Mouse (Mus musculus) embryonic facial prominence, embryonic 10.5 days (tissue): ENCODE data around the gene Eln. TPM values are rescaled to one million over a fixed set of nuclear protein-coding genes. Genes with fewer than 3 reads are reported as not detected.

Experiments
- DNase-seq: peaks from one replicate; pipeline ENCODE4 v3.0.0-alpha.2; 2017; ENCODE audit warnings: low spot score
- H3K27ac ChIP-seq: fragments of 300-500 bp; sonication (generic); replicated peaks from 2 replicates; pipeline ENCODE4 v1.5.1; 2016; ENCODE audit warnings: mild to moderate bottlenecking
- H3K27me3 ChIP-seq: fragments of 300-500 bp; sonication (generic); replicated peaks from 2 replicates; pipeline ENCODE4 v1.6.1; 2016; ENCODE audit warnings: low read depth, mild to moderate bottlenecking; ENCODE audit not compliant: poor library complexity, severe bottlenecking
- H3K36me3 ChIP-seq: fragments of 300-500 bp; sonication (generic); replicated peaks from 2 replicates; pipeline ENCODE4 v1.6.1; 2016; ENCODE audit warnings: mild to moderate bottlenecking, moderate library complexity
- H3K4me1 ChIP-seq: fragments of 300-500 bp; sonication (generic); 2 replicates; pipeline ENCODE4 v1.6.1; 2016
- H3K4me3 ChIP-seq: fragments of 300-500 bp; sonication (generic); 2 replicates; pipeline ENCODE4 v1.5.1; 2016; ENCODE audit warnings: mild to moderate bottlenecking, moderate library complexity
- H3K9me3 ChIP-seq: fragments of 300-500 bp; sonication (generic); 2 replicates; pipeline ENCODE4 v1.6.1; 2016; ENCODE audit warnings: mild to moderate bottlenecking
- WGBS: fragments of 180-500 bp; shearing (Covaris S2); methylation state at CpG from one replicate; pipeline ENCODE4 v1.1.7; 2016; 5-methylcytosine and 5-hydroxymethylcytosine counted together
- polyA plus RNA-seq: library from polyadenylated mRNA; unstranded; fragments of >200 nt; fragmentation: Nextera tagmentation; extraction: Ambion mirVana; gene quantifications from 2 replicates; pipeline ENCODE4 v1.2.1, GENCODE M21; 2016

The Eln gene
- 2.4 and 3.9 TPM in 2 replicates for polyA plus RNA-seq

- Histone ChIP-seq H3K27me3 (peaks cover 70% of the 10 kb centered on the region), H3K4me1 (peaks cover 35% of the 10 kb centered on the region), H3K27ac (peak within 1 kb of the TSS; percentile 74), H3K9me3 (no peaks in the 10 kb centered on the region), H3K36me3 (no peaks in the 10 kb centered on the region), H3K4me3 (peak within 1 kb of the TSS; percentile 56)
- DNase-seq: peak; percentile 71
- 2% methylated on average over 28 of the region's 28 CpGs for WGBS
Measured at GRCm38 (mm10) chr5:134746890-134747511, at the start of gene Eln. TSS of gene Eln (minus strand) at chr5:134747323.

GRCm38 (mm10) chr5:134790080-134790995, 43.2 kb upstream of the Eln start:
- H3K9me3 ChIP-seq: peaks cover 10% of the 10 kb centered on the region
- WGBS: 70% methylated on average over 15 of the region's 15 CpGs
- peaks cover 36% of the 10 kb centered on the region for H3K4me1 ChIP-seq
- no peaks in the 10 kb centered on the region for H3K36me3 ChIP-seq
- H3K27me3 ChIP-seq: peaks cover 13% of the 10 kb centered on the region
- no peak overlapping the region for H3K27ac ChIP-seq
- DNase-seq: peak; percentile 42
- no peak overlapping the region for H3K4me3 ChIP-seq

DNA sequence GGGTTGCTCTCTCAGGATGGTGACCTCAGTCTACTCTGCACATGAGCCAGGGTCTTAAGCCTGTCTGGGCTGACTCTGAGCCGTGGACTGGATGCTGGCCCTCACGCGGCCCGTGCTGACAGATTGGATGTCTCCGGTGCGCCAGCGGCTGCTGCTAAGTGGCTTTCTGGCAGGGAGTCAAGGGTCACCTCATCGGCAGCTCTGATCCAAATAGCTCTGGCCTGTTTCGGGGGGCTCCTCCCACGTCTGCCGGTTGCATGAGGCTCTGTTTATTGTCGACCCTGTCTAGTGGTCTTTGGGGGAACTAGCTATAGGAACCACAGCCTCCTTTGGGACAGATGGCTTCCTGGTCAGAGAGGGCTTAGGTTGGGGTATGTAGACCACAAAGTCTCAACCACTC, 41.1 kb upstream of the Eln start:
- Histone ChIP-seq H3K9me3 (peaks cover 10% of the 10 kb centered on the region), H3K27me3 (peaks cover 18% of the 10 kb centered on the region), H3K4me3 (0 out of 2 replicates have a peak overlapping the region, but pooled peaks have one; percentile 3), H3K36me3 (no peaks in the 10 kb centered on the region), H3K27ac (peak overlapping the region; percentile 30; the same call in 1 of the 2 replicates), H3K4me1 (peaks cover 42% of the 10 kb centered on the region)
- WGBS: 42% methylated on average over 12 of the region's 12 CpGs
- peak; percentile 73 for DNase-seq

DNA sequence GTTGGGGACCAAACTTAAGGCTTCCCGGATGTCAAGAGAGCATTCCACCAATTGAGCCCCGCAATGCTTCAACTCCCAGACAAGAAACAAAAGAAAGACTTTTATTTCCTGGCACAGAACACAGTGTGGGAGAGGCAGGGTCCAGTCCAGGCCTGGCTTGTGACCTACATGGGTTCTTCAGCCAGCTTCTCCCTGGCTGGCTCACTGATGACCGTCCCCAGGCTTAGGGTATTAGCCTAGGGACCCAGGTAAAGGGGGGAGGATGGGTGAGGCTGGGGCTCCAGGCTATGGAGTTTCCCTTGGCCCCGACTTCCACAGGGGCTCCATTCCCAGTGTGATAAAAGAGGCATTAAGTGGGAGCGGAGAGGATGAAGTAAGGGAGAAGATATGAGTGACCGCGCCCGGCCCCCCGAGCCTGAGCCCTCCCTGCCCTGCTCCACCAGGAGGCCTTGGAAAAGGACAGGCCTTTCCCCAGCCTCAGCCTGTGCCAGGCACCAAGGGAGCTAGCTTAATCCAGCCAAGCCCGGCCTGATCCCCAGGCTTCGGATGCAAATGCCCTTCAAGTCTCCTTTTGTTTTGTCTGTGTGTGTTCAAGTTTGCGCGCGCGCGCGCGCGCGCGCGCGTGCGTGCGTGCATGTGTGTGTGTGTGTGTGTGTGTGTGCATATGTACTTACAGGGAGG, 38.7 kb upstream of the Eln start:
- H3K27me3 ChIP-seq: peaks cover 18% of the 10 kb centered on the region
- peaks cover 42% of the 10 kb centered on the region for H3K4me1 ChIP-seq
- H3K27ac ChIP-seq: peak overlapping the region; percentile 72
- no peaks in the 10 kb centered on the region for H3K9me3 ChIP-seq
- peak; percentile 34 for DNase-seq
- WGBS: 39% methylated on average over 25 of the region's 25 CpGs
- no peaks in the 10 kb centered on the region for H3K36me3 ChIP-seq
- no peak overlapping the region for H3K4me3 ChIP-seq

GRCm38 (mm10) chr5:134783794-134784193, 36.7 kb upstream of the Eln start:
- no peak overlapping the region for H3K27ac ChIP-seq
- H3K4me3 ChIP-seq: no peak overlapping the region
- peaks cover 29% of the 10 kb centered on the region for H3K4me1 ChIP-seq
- no peak for DNase-seq
- H3K9me3 ChIP-seq: no peaks in the 10 kb centered on the region
- WGBS: 59% methylated on average over 2 of the region's 2 CpGs
- H3K36me3 ChIP-seq: no peaks in the 10 kb centered on the region
- peaks cover 18% of the 10 kb centered on the region for H3K27me3 ChIP-seq

DNA sequence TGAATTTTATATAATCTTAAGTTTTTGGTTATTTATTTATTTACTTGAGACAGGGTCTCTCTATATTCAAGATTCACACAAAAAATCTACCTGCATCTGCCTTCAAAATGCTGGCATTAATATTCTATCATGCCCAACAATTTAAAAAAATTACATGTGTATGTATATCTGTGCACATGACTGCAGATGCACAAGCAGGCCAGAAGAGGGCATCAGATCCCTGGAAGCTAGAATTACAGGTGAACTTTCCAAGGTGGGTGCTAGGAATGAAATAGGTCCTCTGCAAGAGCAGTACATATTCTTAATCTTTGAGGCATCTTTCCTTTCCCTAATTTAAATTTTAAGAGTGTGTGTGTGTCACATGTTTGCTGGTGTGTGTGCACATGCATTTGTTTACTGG, 33.8 kb upstream of the Eln start:
- Histone ChIP-seq H3K27me3 (peaks cover 11% of the 10 kb centered on the region), H3K9me3 (no peaks in the 10 kb centered on the region), H3K36me3 (no peaks in the 10 kb centered on the region), H3K27ac (no peak overlapping the region), H3K4me3 (no peak overlapping the region), H3K4me1 (peaks cover 21% of the 10 kb centered on the region)
- no peak for DNase-seq

- Histone ChIP-seq H3K27ac (no peak overlapping the region), H3K4me1 (peaks cover 17% of the 10 kb centered on the region), H3K9me3 (no peaks in the 10 kb centered on the region), H3K36me3 (no peaks in the 10 kb centered on the region), H3K4me3 (no peak overlapping the region), H3K27me3 (peaks cover 4% of the 10 kb centered on the region; the same call in 1 of the 2 replicates)
- WGBS: 79% methylated on average over 2 of the region's 2 CpGs
- DNase-seq: no peak
Measured at GRCm38 (mm10) chr5:134780146-134780545, 33.0 kb upstream of the Eln start.

DNA sequence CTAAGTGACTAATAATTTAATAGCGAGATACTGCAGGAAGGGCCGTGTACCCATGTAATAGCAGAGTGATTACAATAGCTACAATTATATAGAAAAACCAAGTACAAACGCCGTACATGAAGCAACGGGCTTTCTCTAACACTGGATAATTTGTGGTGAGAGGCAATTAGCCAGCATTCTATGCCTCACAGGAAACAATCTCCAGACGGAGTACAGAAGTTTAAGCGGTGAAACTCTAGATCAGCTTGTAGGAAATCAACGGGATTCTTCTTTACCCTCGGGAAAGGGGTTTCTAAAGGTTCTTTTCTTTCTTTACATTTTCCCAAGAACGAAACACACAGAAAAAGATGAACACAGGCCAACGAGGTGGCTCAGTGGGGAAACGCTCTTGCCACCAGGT, 29.4 kb upstream of the Eln start:
- 68% methylated on average over 12 of the region's 12 CpGs for WGBS

GRCm38 (mm10) chr5:134772522-134772921, 25.4 kb upstream of the Eln start:
- DNase-seq: no peak
- no peaks in the 10 kb centered on the region for H3K27me3 ChIP-seq
- 90% methylated on average over 12 of the region's 12 CpGs for WGBS

More for the DNA sequence above, 29.4 kb upstream of the Eln start:
- H3K4me1 ChIP-seq: peaks cover 11% of the 10 kb centered on the region
- H3K36me3 ChIP-seq: no peaks in the 10 kb centered on the region
- H3K4me3 ChIP-seq: no peak overlapping the region
- H3K9me3 ChIP-seq: no peaks in the 10 kb centered on the region
- H3K27ac ChIP-seq: no peak overlapping the region
- no peak for DNase-seq
- H3K27me3 ChIP-seq: no peaks in the 10 kb centered on the region

GRCm38 (mm10) chr5:134771750-134772149, 24.6 kb upstream of the Eln start:
- no peak overlapping the region for H3K27ac ChIP-seq
- 85% methylated on average over 3 of the region's 3 CpGs for WGBS
- DNase-seq: no peak
- H3K4me3 ChIP-seq: no peak overlapping the region
- peaks cover 8% of the 10 kb centered on the region for H3K4me1 ChIP-seq
- H3K9me3 ChIP-seq: no peaks in the 10 kb centered on the region
- no peaks in the 10 kb centered on the region for H3K36me3 ChIP-seq
- 0 out of 2 replicates have a peak, but pooled peaks cover 6% of the 10 kb centered on the region for H3K27me3 ChIP-seq

More at GRCm38 (mm10) chr5:134772522-134772921, 25.4 kb upstream of the Eln start:
- H3K4me1 ChIP-seq: peaks cover 14% of the 10 kb centered on the region
- no peaks in the 10 kb centered on the region for H3K9me3 ChIP-seq
- no peak overlapping the region for H3K4me3 ChIP-seq
- H3K27ac ChIP-seq: no peak overlapping the region
- H3K36me3 ChIP-seq: no peaks in the 10 kb centered on the region

- H3K36me3 ChIP-seq: no peaks in the 10 kb centered on the region
- WGBS: 86% methylated on average over 7 of the region's 7 CpGs
- 0 out of 2 replicates have a peak, but pooled peaks cover 3% of the 10 kb centered on the region for H3K4me1 ChIP-seq
- no peak overlapping the region for H3K27ac ChIP-seq
- no peaks in the 10 kb centered on the region for H3K9me3 ChIP-seq
- 0 out of 2 replicates have a peak, but pooled peaks cover 7% of the 10 kb centered on the region for H3K27me3 ChIP-seq
- DNase-seq: no peak
- H3K4me3 ChIP-seq: no peak overlapping the region
Measured at GRCm38 (mm10) chr5:134769181-134769580, 22.1 kb upstream of the Eln start.

DNA sequence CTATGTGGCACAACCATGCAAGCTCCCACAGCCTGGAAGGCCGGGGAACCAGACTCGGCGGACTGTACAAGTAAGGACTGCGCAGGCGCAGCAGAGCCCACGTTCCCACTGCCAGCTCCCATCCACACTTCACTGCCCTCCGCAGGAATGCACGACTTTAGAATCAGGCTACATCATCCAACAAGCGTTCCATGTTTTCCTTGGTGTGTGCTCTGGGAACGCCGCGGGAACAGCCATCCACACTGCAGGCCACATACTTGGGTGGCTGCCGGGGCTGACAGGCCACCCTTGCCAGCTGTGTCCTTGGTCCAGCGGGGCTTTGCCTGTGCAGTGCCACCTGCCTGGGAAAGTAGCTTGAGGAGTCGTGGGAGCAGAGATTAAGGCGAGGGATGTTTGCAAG, 18.3 kb upstream of the Eln start:
- no peak for DNase-seq
- H3K27ac ChIP-seq: no peak overlapping the region
- H3K27me3 ChIP-seq: peaks cover 14% of the 10 kb centered on the region
- H3K9me3 ChIP-seq: no peaks in the 10 kb centered on the region
- peaks cover 6% of the 10 kb centered on the region; the same call in 1 of the 2 replicates for H3K4me1 ChIP-seq
- 83% methylated on average over 16 of the region's 16 CpGs for WGBS
- H3K36me3 ChIP-seq: no peaks in the 10 kb centered on the region
- no peak overlapping the region for H3K4me3 ChIP-seq
